Mouse (Mus musculus): ENCODE measurements around the gene Gm49380. TPM values are rescaled to one million over a fixed set of nuclear protein-coding genes. Genes with fewer than 3 reads are reported as not detected.

The Gm49380 gene
- total RNA-seq, 4 experiments from 2014 or later = 0.67 to 0.78 TPM; not detected in 2

DNA sequence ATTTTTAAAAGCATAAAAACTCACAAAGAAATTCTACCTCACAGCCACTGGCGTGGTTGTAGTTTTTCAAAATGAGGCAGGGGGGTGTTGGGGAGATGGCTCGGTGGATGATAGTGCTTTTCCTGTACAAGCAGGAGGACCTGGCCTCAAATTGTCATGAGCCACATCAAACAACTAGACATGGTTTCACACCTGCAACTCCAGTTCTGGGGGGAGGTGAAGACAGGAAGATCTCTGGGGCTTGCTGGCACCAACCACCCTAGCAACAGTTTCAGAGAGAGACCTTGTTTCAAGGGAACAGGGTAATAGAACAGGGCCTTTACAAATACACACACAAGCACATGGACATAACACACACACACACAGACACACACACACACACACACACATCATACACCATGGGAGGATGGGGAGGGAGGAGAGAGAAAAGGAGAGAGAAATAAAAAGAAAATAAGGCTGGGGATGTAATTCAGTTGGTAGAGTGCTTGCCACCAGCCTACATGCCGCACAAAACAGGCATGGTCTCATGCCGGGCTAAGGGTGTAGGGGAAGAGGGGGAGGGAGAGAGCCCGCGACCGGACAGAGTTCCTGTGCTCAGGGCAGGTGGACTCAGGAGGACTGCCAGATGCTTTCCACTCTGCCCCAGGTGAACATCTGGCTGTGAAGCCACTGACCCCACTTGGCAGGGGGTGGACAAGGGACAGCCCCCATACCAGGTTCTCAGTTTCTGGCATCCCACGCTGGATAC is 91.0 kb downstream of the Gm49380 start:
- DNase-seq (ENCODE audit: low spot score in 2 of 2) = no peak

- DNase-seq (ENCODE audit: low spot score in 2 of 2) = no peak
Observed at GRCm38 (mm10) chr9:44020001-44020400, 93.3 kb downstream of the Gm49380 start.

GRCm38 (mm10) chr9:44017846-44018245 is 95.5 kb downstream of the Gm49380 start:
- no peak for DNase-seq (ENCODE audit: low spot score in 2 of 2)

Other genes with a start within 250 kb of the Gm49380 start
- gene Thy1, start 70.1 kb downstream of the Gm49380 start, total RNA-seq (2022) = 1,000 to 10,000 TPM in 2 of 4 experiments, 100 to 1,000 TPM in 2; 845 to 4,044 (median 2,168) TPM
- gene Usp2, start 46.5 kb downstream of the Gm49380 start, total RNA-seq (2022) = 100 to 1,000 TPM; 118 to 172 (median 123) TPM
- gene Mfrp, start 11.8 kb downstream of the Gm49380 start, total RNA-seq (2022) = 1 to 10 TPM in 2 of 4 experiments, under 1 TPM in 2; 0.30 to 3.6 (median 0.95) TPM
- 10 to 100 TPM; 24.1 to 32.7 (median 26.3) TPM for gene C1qtnf5, start 6.3 kb downstream of the Gm49380 start, total RNA-seq (2022)
- 10 to 100 TPM; 26.9 to 33.4 (median 30.6) TPM for gene Rnf26, start within 50 bp of the Gm49380 start, total RNA-seq (2022)
- 10 to 100 TPM; 12.0 to 15.2 (median 13.9) TPM for gene Mcam, start 21.0 kb upstream of the Gm49380 start, total RNA-seq (2022)
- gene Cbl, start 120.5 kb upstream of the Gm49380 start, total RNA-seq (2022) = 10 to 100 TPM; 48.8 to 55.0 (median 52.5) TPM
- 1 to 10 TPM; 1.6 to 3.9 (median 3.4) TPM for gene Ccdc153, start 127.2 kb upstream of the Gm49380 start, total RNA-seq (2022)
- under 1 TPM; 0.38 to 0.76 (median 0.67) TPM for gene Pdzd3, start 138.0 kb upstream of the Gm49380 start, total RNA-seq (2022)
- gene Nlrx1, start 155.1 kb upstream of the Gm49380 start, total RNA-seq (2022) = 10 to 100 TPM; 10.6 to 13.8 (median 11.8) TPM
- 10 to 100 TPM; 57.0 to 65.5 (median 58.8) TPM for gene Abcg4, start 175.1 kb upstream of the Gm49380 start, total RNA-seq (2022)
- gene Hinfp, start 192.2 kb upstream of the Gm49380 start, total RNA-seq (2022) = 10 to 100 TPM; 30.2 to 34.9 (median 33.3) TPM
- 100 to 1,000 TPM; 201 to 282 (median 245) TPM for gene C2cd2l, start 206.8 kb upstream of the Gm49380 start, total RNA-seq (2022)
- gene Dpagt1, start 212.5 kb upstream of the Gm49380 start, total RNA-seq (2022) = 10 to 100 TPM; 15.2 to 16.9 (median 16.5) TPM
- gene H2afx, start 221.2 kb upstream of the Gm49380 start, total RNA-seq (2022) = 10 to 100 TPM; 45.6 to 48.7 (median 47.8) TPM
- gene Hmbs, start 230.7 kb upstream of the Gm49380 start, total RNA-seq (2022) = 10 to 100 TPM; 19.4 to 21.5 (median 20.4) TPM
- 10 to 100 TPM; 61.9 to 66.7 (median 63.5) TPM for gene Vps11, start 248.2 kb upstream of the Gm49380 start, total RNA-seq (2022)

Data from left cerebral cortex, adult 8-10 months (tissue).